Mouse (Mus musculus): ENCODE data around the gene Prkar2b. TPM values are rescaled to one million over a fixed set of nuclear protein-coding genes. Genes with fewer than 3 reads are reported as not detected.
A peak's percentile ranks its signal among the peaks of the same experiment; 100 is the strongest.

Gene Prkar2b
- total RNA-seq (2021), result 10 to 100 TPM; 68.3 to 73.3 TPM
- long read RNA-seq, transcript Prkar2b-202 (11 exons, 3,378 nt), result major isoform, 24 of 33 reads
- long read RNA-seq, partial matches to known transcripts, result 1 of 33 reads
- long read RNA-seq, other reads (novel, unspliced or antisense), result 6 of 33 reads

- DNase-seq (ENCODE audit: low spot score in 2 of 2), result peak; percentile 89 to 96
Measured at GRCm38 (mm10) chr12:32061090-32061930, at the start of gene Prkar2b. Gene Prkar2b (minus strand): TSS chr12:32061296.

GRCm38 (mm10) chr12:32109201-32109600, 48.1 kb upstream of the Prkar2b start:
- no peak for DNase-seq (ENCODE audit: low spot score in 2 of 2)

DNA sequence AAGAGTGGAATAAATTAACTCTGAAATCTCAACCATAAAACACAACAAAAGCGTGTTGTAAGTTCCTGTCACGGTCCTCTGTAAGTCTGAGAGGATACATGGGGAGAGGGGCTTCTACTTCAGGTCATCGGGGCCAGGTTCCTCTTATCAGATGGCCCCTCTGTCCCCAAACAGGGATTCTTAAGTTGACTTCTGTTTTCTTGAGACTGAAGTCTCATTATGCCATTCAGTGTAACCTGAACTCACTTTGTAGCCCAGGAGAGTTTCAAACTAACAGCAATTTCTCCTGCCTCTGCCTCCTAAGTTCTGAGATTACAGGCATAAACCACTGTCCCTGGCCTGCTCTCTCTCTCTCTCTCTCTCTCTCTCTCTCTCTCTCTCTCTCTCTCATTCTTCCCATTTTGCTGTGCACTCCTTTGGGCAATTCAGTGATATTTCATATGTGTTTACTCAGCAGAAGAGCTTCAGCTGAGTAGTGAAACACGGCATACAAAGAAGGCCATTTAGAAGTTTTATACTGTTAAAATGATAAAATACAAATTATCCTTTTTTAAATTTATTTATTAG, 43.9 kb upstream of the Prkar2b start:
- DNase-seq (ENCODE audit: low spot score in 2 of 2), result no peak

- no peak for DNase-seq (ENCODE audit: low spot score in 2 of 2)
Measured at GRCm38 (mm10) chr12:32104451-32104862, 43.4 kb upstream of the Prkar2b start.

GRCm38 (mm10) chr12:32101306-32101705, 40.2 kb upstream of the Prkar2b start:
- no peak for DNase-seq (ENCODE audit: low spot score in 2 of 2)

- DNase-seq (ENCODE audit: low spot score in 2 of 2), result no peak
Measured at GRCm38 (mm10) chr12:32099686-32100206, 38.6 kb upstream of the Prkar2b start.

DNA sequence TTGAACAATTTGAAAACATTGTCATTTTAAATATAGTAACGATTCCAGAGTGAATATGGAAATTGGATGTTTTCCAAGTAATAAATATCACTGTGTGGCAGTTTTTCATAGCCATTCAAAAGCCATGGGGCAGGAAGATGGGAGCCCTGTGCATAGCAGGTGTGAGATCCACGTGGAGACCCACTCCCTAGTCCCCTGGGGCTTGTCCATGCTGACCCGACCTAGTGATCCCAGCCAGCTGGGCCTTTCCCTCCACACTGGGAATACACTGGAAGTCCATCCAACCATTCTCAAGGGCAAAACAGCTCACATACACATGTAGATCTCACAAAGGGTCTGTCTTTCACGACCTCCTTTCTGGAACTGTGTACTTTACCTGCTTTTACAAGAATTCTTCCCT, 37.5 kb upstream of the Prkar2b start:
- no peak for DNase-seq (ENCODE audit: low spot score in 2 of 2)

- no peak for DNase-seq (ENCODE audit: low spot score in 2 of 2)
Measured at GRCm38 (mm10) chr12:32097107-32097506, 36.0 kb upstream of the Prkar2b start.

DNA sequence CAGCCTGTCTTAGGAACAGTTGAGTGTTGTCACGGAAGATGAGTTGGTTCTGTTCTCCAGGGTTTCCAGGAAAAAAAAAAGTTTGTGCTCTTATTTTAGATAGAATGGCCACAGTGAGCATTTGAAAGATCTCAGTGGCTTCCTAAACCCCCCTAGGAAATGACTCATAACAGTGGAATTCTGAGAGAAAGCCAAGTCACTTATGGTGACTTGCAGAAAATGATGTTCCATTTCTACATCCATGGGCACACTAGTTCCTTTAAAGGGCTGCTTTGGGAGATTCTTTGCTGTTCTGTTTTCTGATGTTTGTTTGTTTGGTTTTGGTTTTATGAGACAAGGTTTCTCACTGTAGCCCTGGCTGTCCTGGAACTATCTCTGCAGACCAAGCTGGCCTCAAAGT, 34.1 kb upstream of the Prkar2b start:
- DNase-seq (ENCODE audit: low spot score in 2 of 2), result no peak

GRCm38 (mm10) chr12:32092452-32092851, 31.4 kb upstream of the Prkar2b start:
- DNase-seq (ENCODE audit: low spot score in 2 of 2), result no peak

- DNase-seq (ENCODE audit: low spot score in 2 of 2), result no peak
Measured at GRCm38 (mm10) chr12:32088566-32088965, 27.5 kb upstream of the Prkar2b start.

DNA sequence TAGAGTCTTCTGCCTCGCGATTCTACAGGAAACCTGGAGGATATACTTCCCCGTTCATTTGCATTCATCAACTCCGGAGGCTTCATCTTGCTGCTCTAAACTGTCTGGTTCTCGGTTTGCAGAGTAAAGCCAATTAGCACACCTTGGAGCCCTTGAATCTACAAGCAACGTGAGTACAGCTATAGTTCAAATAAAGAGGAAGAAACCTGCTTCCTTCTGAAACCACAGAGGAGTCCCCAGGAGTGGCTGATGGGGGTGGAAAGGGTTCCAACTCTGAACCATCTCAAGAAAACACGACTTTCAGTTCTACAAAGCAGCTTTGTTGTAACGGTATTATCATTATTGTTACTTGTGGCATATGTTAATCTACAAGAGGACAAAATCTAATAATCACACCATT, 26.2 kb upstream of the Prkar2b start:
- no peak for DNase-seq (ENCODE audit: low spot score in 2 of 2)

GRCm38 (mm10) chr12:32086874-32087273, 25.8 kb upstream of the Prkar2b start:
- DNase-seq (ENCODE audit: low spot score in 2 of 2), result no peak

GRCm38 (mm10) chr12:32085856-32086255, 24.8 kb upstream of the Prkar2b start:
- DNase-seq (ENCODE audit: low spot score in 2 of 2), result no peak

GRCm38 (mm10) chr12:32085189-32085588, 24.1 kb upstream of the Prkar2b start:
- DNase-seq (ENCODE audit: low spot score in 2 of 2), result no peak

- DNase-seq (ENCODE audit: low spot score in 2 of 2), result no peak
Measured at GRCm38 (mm10) chr12:32084601-32085000, 23.5 kb upstream of the Prkar2b start.

GRCm38 (mm10) chr12:32080692-32081091, 19.6 kb upstream of the Prkar2b start:
- DNase-seq (ENCODE audit: low spot score in 2 of 2), result no peak

- no peak for DNase-seq (ENCODE audit: low spot score in 2 of 2)
Measured at GRCm38 (mm10) chr12:32077403-32077802, 16.3 kb upstream of the Prkar2b start.

DNA sequence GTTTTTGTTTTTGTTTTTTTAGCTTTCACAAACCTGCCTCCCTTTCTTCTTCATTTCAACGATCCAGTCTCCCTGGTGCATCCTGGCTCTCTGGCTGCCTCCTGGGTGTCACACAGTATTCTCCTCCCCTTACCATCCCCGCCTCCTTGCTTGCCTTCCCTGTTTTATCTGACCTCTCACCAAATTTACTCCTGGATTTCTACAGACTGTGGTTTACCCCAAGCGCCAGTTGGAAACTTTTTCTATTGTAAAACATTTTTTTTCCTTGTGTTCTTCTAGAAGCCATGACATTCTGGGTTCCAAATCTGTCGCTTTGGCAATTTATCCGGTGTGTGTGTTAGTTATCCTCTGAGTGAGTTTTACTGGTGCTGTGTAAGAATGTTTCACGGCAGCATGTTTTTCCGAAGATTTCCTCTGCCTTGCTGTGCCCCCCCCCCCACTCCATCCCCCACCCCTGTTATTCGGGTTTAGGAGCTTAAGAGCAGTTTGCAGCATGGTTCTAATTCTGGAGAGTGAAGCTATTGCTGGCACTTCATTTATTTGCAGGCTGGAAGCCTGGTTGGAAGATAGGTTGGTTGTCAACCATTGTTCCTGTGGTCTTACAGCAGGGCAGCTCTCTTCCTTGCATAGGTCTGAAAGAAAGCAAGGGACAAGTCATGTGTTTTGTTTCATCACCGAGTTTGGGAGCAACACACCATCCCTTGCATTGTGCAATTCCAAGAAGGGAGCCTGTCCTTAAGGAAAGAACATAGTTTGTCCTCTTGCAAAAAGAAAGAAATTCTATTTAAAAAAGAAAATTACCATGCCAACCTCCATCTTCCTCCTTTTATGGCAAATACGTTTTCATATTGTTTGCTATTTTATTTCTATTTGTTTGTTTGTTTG, 15.0 kb upstream of the Prkar2b start:
- DNase-seq (ENCODE audit: low spot score in 2 of 2), result no peak

GRCm38 (mm10) chr12:32074271-32074670, 13.2 kb upstream of the Prkar2b start:
- no peak for DNase-seq (ENCODE audit: low spot score in 2 of 2)

- DNase-seq (ENCODE audit: low spot score in 2 of 2), result no peak
Measured at GRCm38 (mm10) chr12:32066004-32066403, 4.9 kb upstream of the Prkar2b start.

All from layer of hippocampus, postnatal 10 days (tissue).